9 mouse cellular contexts compared by ENCODE assay signal in the genomic region with DNA sequence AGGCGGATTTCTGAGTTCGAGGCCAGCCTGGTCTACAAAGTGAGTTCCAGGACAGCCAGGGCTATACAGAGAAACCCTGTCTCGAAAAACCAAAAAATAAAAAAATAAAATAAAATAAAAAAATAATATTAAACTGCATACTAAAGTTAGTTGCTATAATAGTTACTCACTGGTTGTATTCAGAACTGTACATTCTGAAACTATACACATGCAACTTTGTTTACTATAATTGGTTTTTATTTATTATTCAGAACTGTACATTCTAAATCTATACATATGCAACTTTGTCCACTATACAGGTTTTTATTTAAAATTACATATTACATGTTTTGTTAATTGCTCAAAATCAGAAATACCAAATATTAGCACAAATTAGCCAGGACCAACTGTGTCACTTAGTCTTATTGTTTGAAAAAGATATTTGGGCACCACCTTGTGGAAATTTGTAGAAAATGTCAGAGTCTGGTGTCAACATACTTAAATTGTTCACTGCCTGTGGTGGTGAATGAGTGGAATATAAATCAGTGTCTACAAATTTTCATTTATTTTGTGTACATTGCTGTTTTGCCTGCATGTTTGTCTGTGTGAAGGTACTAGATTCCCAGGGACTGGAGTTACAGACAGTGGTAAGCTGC. TPM values are rescaled to one million over a fixed set of nuclear protein-coding genes. Genes with fewer than 3 reads are reported as not detected.
DNase-seq lines count a peak whose midpoint lies in the region; ATAC-seq lines count a peak whose summit lies in the region.
"Had no signal": no experiment of that assay in that cellular context is flagged by ENCODE, and none has a peak within 500 bp of the region (broad histone marks: within the 10 kb centered on the region; RNA-seq: fewer than 3 reads in every experiment).

No protein-coding gene starts in this region.

- H3K9me3 ChIP-seq in forebrain, embryonic 15.5 days = no peaks in the 10 kb centered on the region
- no peaks in the 10 kb centered on the region for H3K9me3 ChIP-seq in neural tube, embryonic 13.5 days

- 93% methylated on average over 3 of the region's 3 CpGs for WGBS in forebrain, embryonic 15.5 days
- 87% methylated on average over 3 of the region's 3 CpGs for WGBS in neural tube, embryonic 13.5 days

- no peak overlapping the region for H3K9ac ChIP-seq in forebrain, embryonic 15.5 days (replicated peaks)
- no peak overlapping the region for H3K9ac ChIP-seq in neural tube, embryonic 13.5 days

- intact Hi-C loops in left cerebral cortex, postnatal 14 days (cut with DNase I) = loop anchor here (5.0 kb wide), 2 partner anchors 121 to 456 kb away; no protein-coding TSS in a partner anchor

- ATAC-seq in forebrain, embryonic 15.5 days (replicated peaks) = peak; percentile 78
- peak; percentile 36; the same call in 1 of the 2 replicates for ATAC-seq in neural tube, embryonic 13.5 days (ENCODE audit: low read depth)
- no peak for ATAC-seq in inflammation-experienced regulatory T-cells, adult 6 months

- DNase-seq in cerebellum, postnatal 10 days = peak; percentile 45 to 71
- no peak for DNase-seq in cerebellum, adult 18-20 months
- peak; percentile 47 to 63 for DNase-seq in left cerebral cortex, postnatal 14 days (ENCODE audit: low spot score in 2 of 2)
- no peak for DNase-seq in left cerebral cortex, adult 11 months (ENCODE audit: low spot score)
- no peak for DNase-seq in adrenal gland, postnatal 25 days

- no peaks in the 10 kb centered on the region for H3K36me3 ChIP-seq in forebrain, embryonic 15.5 days
- no peaks in the 10 kb centered on the region for H3K36me3 ChIP-seq in neural tube, embryonic 13.5 days

- no peaks in the 10 kb centered on the region for H3K27me3 ChIP-seq in forebrain, embryonic 15.5 days
- no peaks in the 10 kb centered on the region for H3K27me3 ChIP-seq in neural tube, embryonic 13.5 days

- H3K4me3 ChIP-seq in forebrain, embryonic 15.5 days = no peak overlapping the region
- H3K4me3 ChIP-seq in neural tube, embryonic 13.5 days = no peak overlapping the region

- H3K4me2 ChIP-seq in forebrain, embryonic 15.5 days (replicated peaks) = no peak overlapping the region
- no peak overlapping the region for H3K4me2 ChIP-seq in neural tube, embryonic 13.5 days

- no peaks in the 10 kb centered on the region for H3K4me1 ChIP-seq in forebrain, embryonic 15.5 days
- H3K4me1 ChIP-seq in neural tube, embryonic 13.5 days (replicated peaks) = no peaks in the 10 kb centered on the region

- no peak overlapping the region for H3K27ac ChIP-seq in forebrain, embryonic 15.5 days (replicated peaks)
- no peak overlapping the region for H3K27ac ChIP-seq in neural tube, embryonic 13.5 days (replicated peaks)

RNA-seq across cellular contexts. Expression of a gene that starts 3.7 kb away (rescaled TPM):
- 1 to 10 TPM; 1.0 to 1.1 TPM for total RNA-seq in left cerebral cortex, postnatal 14 days (2021)
- 0.38 and 0.61 TPM in 2 replicates for polyA plus RNA-seq in forebrain, embryonic 15.5 days (2015; fragmentation: Nextera tagmentation; extraction: Ambion mirVana)
- 4.4 and 7.4 TPM in 2 replicates for polyA plus RNA-seq in neural tube, embryonic 13.5 days (2015; fragmentation: Nextera tagmentation; extraction: Ambion mirVana)
- not detected for polyA plus RNA-seq in inflammation-experienced regulatory T-cells, adult 6 months (2017; shearing (Covaris generic))
- 1.6 and 1.9 TPM in 2 replicates for total RNA-seq in adrenal gland, postnatal 25 days (2021)
- total RNA-seq: neutrophil, adult 5-6 weeks had no signal

RNA-seq across cellular contexts. Expression of a gene that starts 20.3 kb away (rescaled TPM):
- total RNA-seq in left cerebral cortex, postnatal 14 days (2021) = 10 to 100 TPM; 22.1 to 24.3 TPM
- polyA plus RNA-seq in forebrain, embryonic 15.5 days (2015; fragmentation: Nextera tagmentation; extraction: Ambion mirVana) = 24.5 and 25.5 TPM in 2 replicates
- polyA plus RNA-seq in neural tube, embryonic 13.5 days (2015; fragmentation: Nextera tagmentation; extraction: Ambion mirVana) = 26.0 and 28.0 TPM in 2 replicates
- 10 to 100 TPM; 10.2 to 16.6 (median 10.8) TPM for polyA plus RNA-seq in inflammation-experienced regulatory T-cells, adult 6 months (2017; shearing (Covaris generic))
- 19.2 and 19.7 TPM in 2 replicates for total RNA-seq in adrenal gland, postnatal 25 days (2021)

Comparison
In these comparisons a context has a peak if more than half of its experiments do, and no peak if none do; other contexts are left out.
1. DNase-seq: peak in cerebellum, postnatal 10 days (2 of 2) and left cerebral cortex, postnatal 14 days (2 of 2); none in cerebellum, adult 18-20 months (0 of 2), left cerebral cortex, adult 11 months (single experiment) and adrenal gland, postnatal 25 days (single experiment).